Mouse (Mus musculus): Measurements from ENCODE around the gene 4930572O03Rik.
A peak's percentile ranks its signal among the peaks of the same experiment; 100 is the strongest.
"Not testable (repeated sequence)": the region's sequence is repeated elsewhere in the genome, so short reads cannot be mapped to it uniquely, and the experiment has no call there.

Gene 4930572O03Rik

GRCm38 (mm10) chr5:15618764-15619163 is 38.1 kb downstream of the 4930572O03Rik start, which contains the start of gene Speer4d:
Gene Speer4d (plus strand): TSS chr5:15619064.
- not testable (repeated sequence) for ATAC-seq (ENCODE audit: low TSS enrichment)

- ATAC-seq (ENCODE audit: low TSS enrichment) = not testable (repeated sequence)
These were observed 40.7 kb downstream of the 4930572O03Rik start for GRCm38 (mm10) chr5:15616195-15616594.

- not testable (repeated sequence) for ATAC-seq (ENCODE audit: low TSS enrichment)
These were observed 46.2 kb downstream of the 4930572O03Rik start for GRCm38 (mm10) chr5:15610695-15611094.

GRCm38 (mm10) chr5:15606677-15607076 is 50.2 kb downstream of the 4930572O03Rik start:
- ATAC-seq (ENCODE audit: low TSS enrichment) = not testable (repeated sequence)

GRCm38 (mm10) chr5:15603585-15603984 is 53.3 kb downstream of the 4930572O03Rik start:
- ATAC-seq (ENCODE audit: low TSS enrichment) = peak; percentile 45; the same call in 1 of the 2 replicates

GRCm38 (mm10) chr5:15603008-15603407 is 53.9 kb downstream of the 4930572O03Rik start:
- ATAC-seq (ENCODE audit: low TSS enrichment) = not testable (repeated sequence)

- not testable (repeated sequence) for ATAC-seq (ENCODE audit: low TSS enrichment)
These were observed 54.4 kb downstream of the 4930572O03Rik start for GRCm38 (mm10) chr5:15602424-15602947.

All from frontal cortex, adult (tissue).